Mouse (Mus musculus) ovary, postnatal 36 days (tissue): ENCODE measurements at regions not wholly inside any gene's neighbourhood (a gene's known extent, or its start where the extent isn't known, plus 50 kb on each side); places are given as distances from the start of the nearest gene placed in this dataset.

Experiments
- DNase-seq: peaks from one replicate; pipeline ENCODE4 v3.0.0; 2022; ENCODE audit warnings: low spot score, mixed read lengths

GRCm38 (mm10) chr15:32082109-32082508 is 95.0 kb upstream of the Tas2r119 start:
- no peak for DNase-seq

GRCm38 (mm10) chr15:32093889-32094288 is 83.2 kb upstream of the Tas2r119 start:
- DNase-seq, result no peak

- DNase-seq, result no peak
These were observed 81.5 kb upstream of the Tas2r119 start for GRCm38 (mm10) chr15:32095554-32095953.

GRCm38 (mm10) chr15:32110659-32111058 is 66.4 kb upstream of the Tas2r119 start:
- no peak for DNase-seq
